8 mouse cellular contexts compared by ENCODE assay signal in the genomic region with DNA sequence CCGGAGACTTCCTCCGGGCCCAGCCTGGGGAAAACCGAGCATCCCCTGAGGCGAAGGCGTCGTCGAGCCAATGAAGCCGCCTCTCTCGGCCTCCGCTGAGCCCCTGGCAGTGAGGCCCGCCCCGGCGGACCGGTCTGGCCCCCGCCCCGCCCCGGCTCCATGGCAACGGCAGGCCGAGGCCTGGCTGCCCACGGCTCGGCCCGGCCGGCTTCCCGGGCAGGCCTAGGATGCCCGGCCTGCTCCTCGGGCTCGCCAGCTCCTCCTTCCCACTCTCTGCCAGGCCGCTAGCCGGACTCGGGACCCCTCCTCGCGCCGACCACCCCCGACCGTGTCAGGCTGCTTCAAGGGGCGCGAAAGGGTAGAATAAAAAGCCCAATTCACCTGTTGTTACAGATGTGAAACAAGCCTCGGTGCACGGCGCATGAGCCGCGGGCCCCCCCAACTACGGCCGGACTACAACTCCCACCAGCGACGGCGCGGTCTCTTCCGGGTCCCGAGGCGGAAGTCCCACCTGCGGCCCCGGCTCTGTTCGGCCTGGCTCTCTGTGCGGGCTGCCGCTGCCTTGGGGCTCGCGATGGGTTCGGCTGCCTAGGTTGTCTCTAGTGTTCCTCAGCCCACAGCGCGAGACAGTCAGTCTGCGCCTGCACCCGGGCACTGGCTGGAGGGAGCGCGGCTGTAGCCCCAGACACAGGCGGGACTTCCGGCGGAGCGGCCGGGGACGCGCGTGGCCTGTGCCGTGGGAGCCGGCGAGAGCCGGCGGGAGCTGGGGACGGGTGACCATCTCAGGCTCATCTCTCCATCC. TPM values are rescaled to one million over a fixed set of nuclear protein-coding genes. Genes with fewer than 3 reads are reported as not detected.
DNase-seq lines count a peak whose midpoint lies in the region; ATAC-seq lines count a peak whose summit lies in the region.

A gene (plus strand): TSS at position 732 of the 802 bp plus-strand sequence.

- H3K36me3 ChIP-seq in lung, embryonic 16.5 days (ENCODE audit: control insufficient read depth, insufficient read depth, low read length), result peaks cover 11% of the 10 kb centered on the region

- peak; percentile 73 for DNase-seq in MEL-GATA-1-ER (ENCODE audit: extremely low read depth, low read depth)
- peak; percentile 83 for DNase-seq in cerebellum, adult 8-10 months
- peak; percentile 88 for DNase-seq in forelimb bud, embryonic 11.5 days (ENCODE audit: low read depth, low spot score)
- DNase-seq in layer of hippocampus, adult 9-10 months (ENCODE audit: low spot score), result peak; percentile 80
- peak; percentile 82 for DNase-seq in ovary, postnatal 10 days (ENCODE audit: low spot score)
- peak; percentile 77 to 80 for DNase-seq in thymus, postnatal 10 days (ENCODE audit: low spot score in 2 of 2)

- peak; percentile 83 to 92 for ATAC-seq in hematopoietic stem cell, adult 5-6 weeks (replicated peaks in 1 of 2; ENCODE audit: insufficient read depth in 1 of 2, low FRiP score in 2 of 2, low TSS enrichment in 1 of 2, low read depth in 1 of 2, poor library complexity in 2 of 2, severe bottlenecking in 2 of 2)
- ATAC-seq in lung, embryonic 16.5 days (ENCODE audit: low read depth), result peak; percentile 98

- H3K27ac ChIP-seq in lung, embryonic 16.5 days (ENCODE audit: low read length), result peak within 1 kb of the TSS; percentile 98

- H3K9me3 ChIP-seq in lung, embryonic 16.5 days (ENCODE audit: control insufficient read depth, low read length), result no peaks in the 10 kb centered on the region

- under 1% methylated on average over 78 of the region's 79 CpGs for WGBS in lung, embryonic 16.5 days

- peaks cover 10% of the 10 kb centered on the region for H3K4me1 ChIP-seq in lung, embryonic 16.5 days (replicated peaks; ENCODE audit: control insufficient read depth, insufficient read depth, low read length)

- H3K9ac ChIP-seq in lung, embryonic 16.5 days (ENCODE audit: low read length), result peak within 1 kb of the TSS; percentile 91

- no peaks in the 10 kb centered on the region for H3K27me3 ChIP-seq in lung, embryonic 16.5 days (ENCODE audit: control insufficient read depth, insufficient read depth, low read depth, low read length)

- H3K4me2 ChIP-seq in lung, embryonic 16.5 days (ENCODE audit: low read depth, low read length), result peak within 1 kb of the TSS; percentile 86

- H3K4me3 ChIP-seq in lung, embryonic 16.5 days (ENCODE audit: low read length), result peak within 1 kb of the TSS; percentile 86

RNA-seq across cellular contexts. Expression of the gene that starts here (rescaled TPM):
- 90.3 and 92.9 TPM in 2 replicates for total RNA-seq in hematopoietic stem cell, adult 5-6 weeks (2017)
- polyA plus RNA-seq in lung, embryonic 16.5 days (2015; fragmentation: Nextera tagmentation; extraction: Ambion mirVana), result 86.0 and 87.1 TPM in 2 replicates

Comparison
In these comparisons a context has a peak if more than half of its experiments do, and no peak if none do; other contexts are left out.
1. Peak in every context shown above with its lines: DNase-seq, ATAC-seq, H3K4me3 ChIP-seq and H3K27ac ChIP-seq.